Mouse (Mus musculus) 3134 (cell line): Measurements from ENCODE around the gene Slc25a1.

ENCODE experiments used
- DNase-seq: peaks from one replicate; pipeline ENCODE4 v3.0.0-alpha.2; 2011; ENCODE audit warnings: low spot score; ENCODE audit not compliant: insufficient read length; ENCODE audit errors: extremely low read depth

Slc25a1 gene

GRCm38 (mm10) chr16:17922163-17922538 lies 5.9 kb downstream of the Slc25a1 start:
- DNase-seq: no peak

DNA sequence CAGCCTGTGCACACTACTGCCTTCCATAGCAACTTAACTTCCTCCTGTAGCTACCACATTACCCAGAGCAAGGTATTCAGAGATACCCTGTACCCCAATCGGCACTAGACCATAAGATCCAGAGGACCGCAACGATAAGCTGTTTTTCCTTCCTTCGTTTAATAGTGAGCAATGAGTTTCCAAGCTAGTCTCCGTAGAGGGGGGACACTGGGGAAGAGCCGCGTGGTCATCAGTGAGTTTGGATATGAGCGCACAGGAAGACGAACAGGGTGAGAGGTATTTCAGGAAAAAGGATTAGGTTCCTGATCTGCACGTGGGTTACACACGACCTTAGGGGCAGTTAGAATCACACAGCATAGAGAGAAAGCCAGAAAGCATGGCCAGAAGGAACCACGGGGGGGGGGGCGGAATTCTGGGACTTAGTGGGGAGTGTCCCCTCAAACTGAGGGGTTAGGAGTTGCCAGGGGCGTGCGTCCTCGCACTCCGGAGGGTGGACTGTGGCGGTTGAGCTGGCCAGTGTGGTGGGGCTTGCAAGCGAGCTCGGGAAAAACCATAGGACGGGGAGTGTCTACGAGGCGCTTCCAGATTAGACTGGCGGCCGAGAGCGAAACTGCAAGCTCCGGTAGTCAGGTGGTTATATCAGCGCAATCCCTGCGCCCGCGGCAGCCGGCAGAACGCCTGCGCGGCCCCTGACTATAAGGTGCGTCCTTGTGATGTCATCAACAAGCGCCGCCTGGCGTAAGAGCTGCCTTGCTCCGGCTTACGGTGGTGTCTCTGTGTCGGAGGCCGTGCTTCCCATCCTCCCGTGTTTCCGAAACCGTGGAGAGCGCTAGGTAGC lies 6.5 kb downstream of the Slc25a1 start:
- peak; percentile 98 for DNase-seq

GRCm38 (mm10) chr16:17920586-17920985 lies 7.4 kb downstream of the Slc25a1 start:
- DNase-seq: no peak

GRCm38 (mm10) chr16:17914307-17915249 lies 13.4 kb downstream of the Slc25a1 start, which contains the start of gene Gsc2:
Gsc2 (minus strand) TSS chr16:17915059.
- no peak for DNase-seq

GRCm38 (mm10) chr16:17911052-17911595 lies 16.9 kb downstream of the Slc25a1 start, which contains the start of gene Ess2:
Ess2 (minus strand) TSS chr16:17911348.
- DNase-seq: peak; percentile 88

GRCm38 (mm10) chr16:17898462-17898861 lies 29.6 kb downstream of the Slc25a1 start, which contains the start of the genes Dgcr2 and Tssk2:
Dgcr2 (minus strand) TSS chr16:17898562.
Tssk2 (plus strand) TSS chr16:17898637.
- DNase-seq: no peak

DNA sequence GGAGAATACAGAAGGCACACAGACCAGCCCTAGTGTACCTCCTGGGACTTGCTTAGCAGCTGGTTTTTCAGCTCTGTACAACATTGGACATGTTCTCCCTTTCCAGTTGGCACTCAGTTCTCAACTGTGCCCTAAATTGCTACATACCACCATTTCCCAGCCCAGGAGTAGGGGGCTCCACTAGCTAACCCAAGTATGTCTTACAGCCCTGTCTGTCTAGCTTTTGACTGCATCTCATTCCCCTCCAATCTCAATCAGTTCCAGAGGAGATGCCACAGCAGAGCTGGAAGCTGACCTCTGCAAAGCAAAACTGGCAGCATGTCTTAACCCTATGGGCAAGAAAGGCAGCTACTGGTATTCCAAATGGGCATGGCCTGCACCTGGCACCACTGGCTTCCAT lies 31.9 kb downstream of the Slc25a1 start:
- no peak for DNase-seq

GRCm38 (mm10) chr16:17893923-17894322 lies 34.1 kb downstream of the Slc25a1 start, which contains the start of gene Tssk1:
Tssk1 (plus strand) TSS chr16:17894223.
- DNase-seq: no peak

DNA sequence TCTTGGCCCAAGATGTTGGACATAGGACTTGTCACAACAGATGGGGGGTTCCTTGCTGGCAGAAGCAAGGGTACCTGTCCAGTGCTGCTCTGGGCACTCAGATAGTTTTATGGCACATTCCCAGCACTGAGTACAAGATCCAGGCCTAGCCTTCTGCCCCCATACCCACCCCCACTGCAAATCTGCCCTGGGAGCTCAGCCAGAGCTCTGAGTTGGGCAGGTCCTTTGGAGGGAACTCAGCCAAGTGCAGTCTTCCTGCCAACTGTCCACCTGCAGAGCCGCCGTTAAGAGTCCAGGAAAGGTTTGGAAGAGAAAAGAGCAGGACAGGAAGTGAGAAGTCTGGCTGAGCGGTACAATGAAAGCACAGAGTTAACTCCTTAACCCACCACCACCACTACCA lies 35.4 kb downstream of the Slc25a1 start:
- DNase-seq: no peak

- peak; percentile 94 for DNase-seq
Observed at GRCm38 (mm10) chr16:17891567-17891959, 36.5 kb downstream of the Slc25a1 start, which contains the start of gene Gm20518. Gm20518 (minus strand) TSS chr16:17891671.

DNA sequence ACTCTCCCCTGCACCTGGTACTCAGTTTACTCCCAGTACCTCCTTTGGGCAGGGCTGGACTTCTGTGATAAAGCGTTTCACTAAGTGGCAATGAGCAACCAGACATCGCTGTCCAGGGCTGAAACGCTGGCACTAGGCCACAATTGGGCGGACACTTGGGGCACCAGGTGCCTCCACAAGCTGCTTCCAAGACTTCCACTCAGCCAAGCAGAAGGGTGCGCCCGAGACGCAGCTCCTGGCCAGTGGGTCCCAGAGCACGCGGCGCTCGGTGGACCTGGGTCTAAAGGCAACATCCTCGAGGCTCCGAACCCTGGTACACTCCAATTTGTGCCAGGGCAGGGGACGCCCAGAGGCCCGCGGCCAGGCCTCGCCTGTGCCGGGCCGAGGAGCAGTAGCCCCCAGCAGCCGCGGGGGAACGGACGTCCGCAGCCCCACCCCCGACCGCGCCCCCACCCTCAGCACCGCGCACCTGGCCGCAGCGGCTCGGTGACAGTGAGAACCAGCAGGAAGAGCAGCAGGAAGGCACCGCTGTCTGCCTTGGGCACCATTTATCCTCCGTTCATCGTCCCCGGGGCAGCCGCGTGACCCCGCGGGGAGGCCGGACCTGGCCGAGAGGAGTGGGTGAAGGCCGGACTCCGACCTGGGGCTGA lies 37.0 kb downstream of the Slc25a1 start:
- peak; percentile 83 for DNase-seq

- DNase-seq: no peak
Observed at GRCm38 (mm10) chr16:17890342-17890727, 37.7 kb downstream of the Slc25a1 start.

DNA sequence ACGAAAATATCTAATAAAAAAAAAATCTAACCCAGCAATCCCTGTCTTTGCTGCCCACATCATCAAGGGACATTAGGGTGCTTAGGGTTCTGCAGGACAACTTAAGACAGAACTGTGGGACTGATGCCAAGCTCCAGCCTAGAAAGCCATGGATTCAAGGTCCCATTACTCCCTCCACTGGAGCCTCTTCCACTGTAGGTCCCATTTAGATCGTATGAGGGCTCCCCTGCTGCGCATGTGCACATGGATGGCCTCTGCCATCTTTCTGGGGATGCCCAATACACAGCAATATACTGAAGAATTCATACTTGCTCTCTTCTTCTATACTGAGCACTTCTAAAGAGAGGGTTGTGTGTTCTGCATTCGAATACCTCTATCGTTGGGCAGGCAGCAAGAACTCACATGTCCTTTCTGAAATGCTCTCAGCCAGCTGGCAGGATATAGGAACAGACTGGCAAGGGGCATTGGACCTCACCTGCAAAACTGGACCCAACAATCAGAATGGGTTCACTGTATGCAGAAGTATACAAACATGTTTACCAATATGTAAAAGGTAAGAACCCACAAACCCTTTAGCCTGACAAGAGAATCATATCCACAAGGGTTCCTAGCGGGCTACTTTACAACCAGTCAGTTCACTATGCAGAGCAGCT lies 38.2 kb downstream of the Slc25a1 start:
- DNase-seq: no peak

GRCm38 (mm10) chr16:17884116-17884515 lies 43.9 kb downstream of the Slc25a1 start:
- no peak for DNase-seq

GRCm38 (mm10) chr16:17882196-17882595 lies 45.8 kb downstream of the Slc25a1 start:
- no peak for DNase-seq

DNA sequence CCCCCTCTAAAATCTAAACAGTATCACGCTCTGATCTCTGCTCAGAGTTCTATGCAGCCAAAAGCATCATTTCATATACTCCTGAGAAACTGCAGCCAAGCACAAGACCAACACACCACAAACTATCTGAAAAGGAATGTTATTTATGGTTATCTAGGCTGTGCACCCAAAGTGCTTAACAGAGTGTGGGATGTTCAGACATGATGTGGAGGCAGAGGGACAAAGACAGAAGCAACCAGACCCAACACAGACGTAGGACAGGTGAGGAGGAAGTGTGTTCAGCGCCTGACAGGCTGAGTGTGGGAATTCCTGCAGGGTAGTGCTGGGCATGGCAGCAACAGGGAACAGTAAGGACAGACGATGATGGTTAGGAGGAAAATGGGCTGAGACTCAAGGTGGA lies 48.4 kb downstream of the Slc25a1 start:
- DNase-seq: no peak

DNA sequence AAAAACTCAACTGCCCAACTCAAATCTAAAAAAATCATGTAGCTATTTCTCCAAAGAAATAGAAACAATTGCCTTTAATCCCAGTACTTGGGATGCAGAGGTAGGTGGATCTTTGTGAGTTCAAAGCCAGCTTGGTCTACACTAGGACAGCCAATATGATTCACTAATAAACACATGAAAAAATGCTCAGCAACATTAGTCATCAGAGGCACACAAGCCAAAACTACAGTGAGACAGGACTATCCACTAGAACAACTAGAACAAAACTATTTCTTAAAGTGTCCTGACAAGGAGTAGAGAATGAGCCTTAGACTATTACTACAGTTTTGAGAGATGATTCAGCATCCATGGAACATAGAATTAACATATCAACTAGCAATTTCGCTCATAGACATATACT lies 51.9 kb downstream of the Slc25a1 start:
- no peak for DNase-seq
